Comparison of ENCODE assay signal across 12 mouse cellular contexts in the genomic region with DNA sequence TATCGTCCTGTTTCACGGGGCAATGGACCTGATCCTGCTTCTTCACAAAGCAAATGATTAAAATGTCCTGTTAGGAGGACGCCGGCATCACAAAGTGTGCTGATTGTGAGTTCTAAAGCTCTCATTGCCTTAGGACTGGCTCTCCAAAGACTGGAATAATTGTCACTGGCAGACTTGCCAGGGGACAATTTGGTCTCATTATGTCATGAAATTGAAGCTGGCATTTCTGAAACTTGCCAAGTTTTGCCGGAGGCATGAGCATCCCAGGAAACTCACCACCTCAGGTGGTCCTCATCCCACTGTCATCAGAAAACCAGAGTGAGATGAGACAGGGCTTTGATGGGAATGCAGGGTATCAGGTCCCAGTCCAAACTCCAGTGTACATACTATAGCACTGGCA.
"Had no signal": no experiment of that assay in that cellular context is flagged by ENCODE, and none has a peak within 500 bp of the region (broad histone marks: within the 10 kb centered on the region; RNA-seq: fewer than 3 reads in every experiment).

No protein-coding gene starts in this region.

- DNase-seq: kidney, postnatal 25 days; layer of hippocampus, postnatal 36 days; liver, embryonic 13.5 days; lung, adult 2 months; lung, postnatal 14 days; lung, postnatal 4 days; retina, postnatal 1 day; right cerebral cortex, postnatal 25 days; spleen, adult 18-20 months; thymus, adult 18-20 months; thymus, postnatal 36 days had no signal

- ATAC-seq: midbrain, embryonic 16.5 days had no signal
